Mouse (Mus musculus) Patski (cell line): ENCODE results near the gene Ltv1. TPM values are rescaled to one million over a fixed set of nuclear protein-coding genes. Genes with fewer than 3 reads are reported as not detected.
"Not testable (repeated sequence)": the region's sequence is repeated elsewhere in the genome, so short reads cannot be mapped to it uniquely, and the experiment has no call there.

Source experiments
- ATAC-seq: fragments of 100-300 bp; one replicate; pipeline ENCODE4 v1.8.0; 2021
- CTCF ChIA-PET: fragments of 350-600 bp; sonication (Branson Sonifier 250); formaldehyde crosslinking; loops from one replicate; lab custom pipeline; 2022; ENCODE audit warnings: inconsistent platforms; lab: Charles Lee
- POLR2A ChIA-PET: fragments of 350-600 bp; sonication (Branson Sonifier 250); formaldehyde crosslinking; loops from one replicate; lab custom pipeline; 2022; ENCODE audit warnings: antibody characterized with exemption, inconsistent platforms; lab: Charles Lee
- DNase-seq: peaks from one replicate; pipeline ENCODE4 v3.0.0-alpha.2; 2011; ENCODE audit warnings: low read depth, low spot score
- H3K27me3 ChIP-seq: fragments of 371-371 bp; one replicate; pipeline ENCODE4 v1.5.1; 2021
- CTCF ChIP-seq: fragments of 100-300 bp; IDR thresholded peaks from one replicate; pipeline ENCODE4 v1.5.1; 2021
- in situ Hi-C: fragments of 300-500 bp; cut with MboI; formaldehyde crosslinking; loops from 3 replicates; pipeline ENCODE4 v1.11.1; 2018; ENCODE audit warnings: low pct_unique_long_range_greater_than_20kb, mixed read lengths
- polyA plus RNA-seq: library from polyadenylated mRNA; unstranded; gene quantifications from one replicate; pipeline ENCODE4 v1.2.3, GENCODE M21; 2021

The Ltv1 gene
- polyA plus RNA-seq, 1 experiment from 2014 or later, result 35.2 TPM

GRCm38 (mm10) chr10:13196872-13197507 is 4.0 kb upstream of the Ltv1 start:
- ChIA-PET POLR2A (no interaction called here), CTCF (no interaction called here)
- ATAC-seq (no peak), DNase-seq (no peak)
- no peaks in the 10 kb centered on the region for H3K27me3 ChIP-seq
- no peak for TF ChIP-seq CTCF
- in situ Hi-C loops, result no loop called here

- CTCF ChIA-PET, result not testable (repeated sequence)
Observed at GRCm38 (mm10) chr10:13193496-13193895, 528 bp upstream of the Ltv1 start.

GRCm38 (mm10) chr10:13189881-13190280 is 3.1 kb downstream of the Ltv1 start:
- ATAC-seq (no peak), DNase-seq (no peak)
- ChIA-PET POLR2A (no interaction called here), CTCF (no interaction called here)
- no peak for TF ChIP-seq CTCF
- H3K27me3 ChIP-seq, result no peaks in the 10 kb centered on the region
- in situ Hi-C loops, result no loop called here

More at GRCm38 (mm10) chr10:13193496-13193895, 528 bp upstream of the Ltv1 start:
- H3K27me3 ChIP-seq, ATAC-seq, DNase-seq, POLR2A ChIA-PET, in situ Hi-C loops: not testable (repeated sequence)

GRCm38 (mm10) chr10:13186754-13187153 is 6.2 kb downstream of the Ltv1 start:
- no peaks in the 10 kb centered on the region for H3K27me3 ChIP-seq
- in situ Hi-C loops, result no loop called here
- CTCF ChIA-PET, result interaction anchor here (1.5 kb wide), 1 partner anchor 10 kb away, joined by 4 read pairs; no protein-coding TSS in a partner anchor
- no peak for ATAC-seq
- DNase-seq, result no peak
- POLR2A ChIA-PET, result no interaction called here
- no peak for TF ChIP-seq CTCF

- in situ Hi-C loops, result no loop called here
- ATAC-seq, result no peak
- no peaks in the 10 kb centered on the region for H3K27me3 ChIP-seq
- no peak for DNase-seq
- TF ChIP-seq CTCF, result no peak
- CTCF ChIA-PET, result no interaction called here
- POLR2A ChIA-PET, result no interaction called here
Observed at GRCm38 (mm10) chr10:13184170-13184766, 8.7 kb downstream of the Ltv1 start.

GRCm38 (mm10) chr10:13180211-13180610 is 12.8 kb downstream of the Ltv1 start:
- POLR2A ChIA-PET, result no interaction called here
- H3K27me3 ChIP-seq, result no peaks in the 10 kb centered on the region
- CTCF ChIA-PET, result interaction anchor here (1.1 to 1.5 kb wide), 2 partner anchors 12 to 37 kb away, joined by 3 to 4 read pairs; partner anchors contain the start of gene Ltv1
- in situ Hi-C loops, result no loop called here
- no peak for ATAC-seq
- TF ChIP-seq CTCF, result no peak
- DNase-seq, result no peak

- ChIA-PET POLR2A (interaction anchor here (1.1 kb wide), 1 partner anchor 13 kb away, joined by 3 read pairs; no protein-coding TSS in a partner anchor), CTCF (interaction anchor here (0.7 kb wide), 1 partner anchor 21 kb away, joined by 3 read pairs; no protein-coding TSS in a partner anchor)
- in situ Hi-C loops, result no loop called here
- DNase-seq (no peak), ATAC-seq (no peak)
- no peak for TF ChIP-seq CTCF
- no peaks in the 10 kb centered on the region for H3K27me3 ChIP-seq
Observed at GRCm38 (mm10) chr10:13177973-13178624, 14.9 kb downstream of the Ltv1 start, which contains the start of gene Zc2hc1b. Gene Zc2hc1b (minus strand): TSS chr10:13178023.

GRCm38 (mm10) chr10:13175866-13176265 is 17.1 kb downstream of the Ltv1 start:
- TF ChIP-seq CTCF, result no peak
- no peaks in the 10 kb centered on the region for H3K27me3 ChIP-seq
- in situ Hi-C loops, result no loop called here
- ATAC-seq, result no peak
- no peak for DNase-seq
- POLR2A ChIA-PET, result no interaction called here
- CTCF ChIA-PET, result interaction anchor here (1.3 kb wide), 1 partner anchor 11 kb away, joined by 4 read pairs; no protein-coding TSS in a partner anchor

GRCm38 (mm10) chr10:13172798-13173221 is 20.2 kb downstream of the Ltv1 start:
- CTCF ChIA-PET, result no interaction called here
- POLR2A ChIA-PET, result no interaction called here
- ATAC-seq (no peak), DNase-seq (no peak)
- no peak for TF ChIP-seq CTCF
- in situ Hi-C loops, result no loop called here
- H3K27me3 ChIP-seq, result peaks cover 6% of the 10 kb centered on the region

GRCm38 (mm10) chr10:13171461-13171860 is 21.5 kb downstream of the Ltv1 start:
- DNase-seq, result no peak
- H3K27me3 ChIP-seq, result peaks cover 6% of the 10 kb centered on the region
- CTCF ChIA-PET, result no interaction called here
- POLR2A ChIA-PET, result no interaction called here
- TF ChIP-seq CTCF, result no peak
- in situ Hi-C loops, result no loop called here
- ATAC-seq, result no peak
